Mouse (Mus musculus) cerebellum, postnatal 14 days (tissue): Measurements from ENCODE around the gene Serpinb11.

Experiments
- DNase-seq, 2 experiments: peaks; one replicate each; pipeline ENCODE4 v3.0.0; 2021; ENCODE audit warnings: mixed read lengths in 2 of 2

Serpinb11 gene

DNA sequence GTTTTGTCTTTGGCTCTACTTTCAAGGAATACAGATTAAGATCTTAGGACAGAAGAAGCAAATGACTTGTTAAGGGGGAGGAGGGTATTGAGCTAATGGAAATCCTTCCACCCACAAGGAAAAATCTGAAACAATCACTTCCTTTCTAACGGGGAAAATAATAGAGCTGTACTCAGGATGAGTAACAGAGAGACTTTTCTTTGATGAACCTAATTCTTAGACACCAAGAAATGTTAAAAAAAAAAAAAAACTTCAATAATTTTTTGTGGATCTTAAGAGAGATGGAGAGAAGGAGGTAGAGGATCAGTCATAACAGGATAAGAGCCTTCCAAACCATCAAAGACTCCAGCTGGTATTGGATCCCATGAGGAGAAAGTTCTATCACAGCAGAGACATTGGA is at the start of gene Serpinb11:
Serpinb11 (plus strand) TSS at position 301 of the 400 bp plus-strand sequence.
- no peak for DNase-seq

DNA sequence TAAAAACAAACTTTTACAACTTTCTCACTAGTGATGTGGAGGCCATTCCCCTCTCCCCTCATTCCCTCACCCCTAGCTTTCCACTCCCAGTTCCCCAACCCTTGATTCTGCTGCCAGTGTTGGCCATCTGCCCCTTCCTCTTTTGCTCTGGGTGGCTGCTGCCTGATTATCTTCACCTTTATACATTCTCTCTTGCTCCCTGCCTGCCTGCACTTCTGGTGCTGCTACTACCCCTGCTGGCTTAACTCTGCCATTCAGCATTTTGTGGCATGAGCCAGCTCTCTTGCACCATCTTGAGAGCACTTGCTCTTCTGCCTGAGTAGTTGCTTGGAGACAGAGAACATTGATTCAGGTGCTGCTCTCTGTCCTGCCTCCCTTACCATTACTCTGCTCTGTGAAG is 15.0 kb upstream of the Serpinb11 start:
- DNase-seq, result peak in 1 of 2 experiments; percentile 2

DNA sequence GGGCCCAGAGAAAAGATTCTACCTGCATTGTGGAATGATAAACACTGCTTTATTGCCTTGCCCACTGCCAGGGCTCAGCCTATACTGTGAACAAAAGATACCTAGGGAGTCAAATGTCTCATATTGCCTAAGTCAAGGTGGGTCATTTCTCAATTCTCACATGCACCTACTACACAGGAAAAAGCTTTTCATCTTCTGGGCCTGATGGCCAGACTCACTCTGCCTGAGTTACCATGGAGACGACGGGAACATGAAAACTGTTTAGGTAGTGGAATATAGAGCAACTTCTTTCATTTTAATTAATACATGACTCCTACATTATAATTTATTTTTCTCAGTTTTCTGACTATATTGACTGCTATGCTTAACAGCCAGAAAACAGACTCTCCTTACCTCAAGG is 14.2 kb upstream of the Serpinb11 start:
- no peak for DNase-seq

DNA sequence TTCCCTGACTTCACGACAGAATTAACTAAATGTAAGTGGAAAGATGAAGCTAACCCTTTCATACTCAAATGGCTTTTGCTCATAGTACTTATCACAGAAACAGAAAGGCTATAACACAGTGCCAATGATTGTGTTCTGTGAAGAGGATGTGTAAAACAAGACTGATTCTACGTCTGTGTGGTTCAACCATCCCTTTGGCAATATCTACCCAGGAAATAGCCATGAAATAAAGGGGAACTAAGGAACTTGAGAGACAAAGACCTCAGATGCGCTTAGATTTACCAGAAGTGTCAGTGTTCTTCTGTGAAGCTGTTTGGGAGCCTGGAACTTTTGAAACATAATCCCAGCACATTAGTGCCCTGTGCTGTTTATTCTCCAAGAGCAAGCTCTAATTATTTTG is 10.6 kb upstream of the Serpinb11 start:
- DNase-seq, result no peak

DNA sequence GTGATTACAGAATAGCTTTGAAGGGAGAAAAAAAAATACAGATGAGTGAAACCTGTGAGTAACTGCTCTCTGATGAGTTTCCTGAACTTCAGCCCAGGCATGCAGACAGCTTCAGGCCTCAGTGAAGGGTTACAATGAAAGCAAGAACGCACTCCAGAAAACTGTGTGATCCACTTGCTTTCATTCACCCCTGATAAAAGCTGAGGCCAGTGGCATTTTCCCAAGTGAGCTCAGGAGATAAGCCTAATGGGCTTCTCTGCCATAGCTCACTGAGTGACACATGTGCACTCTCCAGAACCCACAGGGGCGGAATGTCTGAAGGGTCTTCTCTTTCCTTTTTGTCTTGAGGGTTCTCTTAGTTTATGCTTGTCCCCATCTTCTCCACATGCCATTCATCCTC is 9.9 kb upstream of the Serpinb11 start:
- DNase-seq, result no peak

DNA sequence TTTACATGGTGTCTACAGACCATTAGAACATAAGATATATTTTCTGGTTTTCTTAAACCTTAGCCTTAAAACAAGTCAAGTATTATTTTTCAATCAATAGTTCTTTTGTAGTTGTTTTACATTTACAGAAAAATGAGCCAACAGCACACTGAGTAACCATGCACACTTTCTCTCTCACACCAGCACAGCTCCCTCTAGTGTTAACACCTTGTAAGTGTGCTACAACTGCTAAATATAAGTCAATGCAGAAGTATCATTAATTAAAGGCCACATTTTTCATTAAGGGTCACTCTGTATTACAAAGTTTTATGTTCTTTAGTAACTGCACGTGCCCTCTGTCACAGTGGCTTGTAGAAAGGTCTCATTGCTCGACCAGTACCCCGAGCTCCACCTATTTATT is 8.0 kb upstream of the Serpinb11 start:
- DNase-seq, result no peak

DNA sequence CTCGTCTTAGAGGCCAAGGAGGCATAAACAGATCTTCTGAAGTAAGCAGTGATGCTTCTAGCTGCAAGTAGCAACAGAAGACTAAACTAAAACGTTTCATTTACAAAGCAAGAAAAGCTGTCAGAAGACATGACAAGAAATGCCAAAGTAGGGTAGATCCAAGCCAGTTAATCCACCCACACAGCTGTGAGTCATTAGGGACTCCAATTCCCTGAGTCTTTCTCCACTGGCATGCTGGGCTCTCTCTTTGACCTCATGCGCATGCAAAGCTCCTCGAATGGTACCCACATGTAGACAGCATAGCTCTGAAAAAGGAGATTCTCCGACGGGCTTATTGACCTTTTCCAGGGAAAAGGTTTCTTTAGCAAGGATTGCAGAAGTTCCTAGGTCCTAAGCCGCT is 5.0 kb downstream of the Serpinb11 start:
- DNase-seq, result no peak

DNA sequence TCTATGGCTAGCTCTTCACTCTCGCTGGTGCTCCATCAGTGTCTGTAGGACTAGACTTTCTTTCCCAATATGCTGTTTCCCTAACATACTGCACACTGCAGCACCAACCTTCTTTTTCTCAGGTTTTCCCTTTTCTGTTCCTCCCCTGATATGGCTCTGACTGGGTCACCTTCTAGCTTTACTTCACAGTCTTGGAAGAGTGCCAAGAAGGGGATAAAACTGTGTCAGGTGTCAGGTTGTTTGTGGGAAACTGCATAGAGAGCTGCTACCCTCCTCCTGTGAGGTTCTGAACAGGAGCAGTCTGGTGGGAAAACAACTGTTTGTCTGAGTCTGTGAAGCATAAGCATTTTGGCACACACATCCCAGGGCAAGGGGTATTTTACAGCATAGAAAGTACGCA is 7.9 kb downstream of the Serpinb11 start:
- no peak for DNase-seq

DNA sequence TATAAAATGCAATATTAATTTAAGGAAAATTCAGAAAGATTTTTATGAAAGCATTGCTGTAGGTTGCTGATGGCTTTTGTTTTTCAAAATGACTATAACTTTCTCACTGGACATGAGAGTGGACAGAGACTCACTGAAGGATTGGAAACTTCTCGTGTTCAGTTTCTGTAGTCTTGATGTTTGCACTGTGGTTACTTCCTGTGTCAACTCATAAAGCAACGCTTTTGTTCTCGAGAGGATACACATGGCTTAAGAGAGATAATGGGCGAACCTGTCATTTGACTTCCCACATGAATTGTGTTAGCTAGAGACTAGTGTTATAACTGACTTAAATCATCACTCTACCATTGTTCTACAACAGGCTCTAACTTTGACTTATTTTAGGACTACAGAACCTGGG is 16.0 kb downstream of the Serpinb11 start:
- no peak for DNase-seq

DNA sequence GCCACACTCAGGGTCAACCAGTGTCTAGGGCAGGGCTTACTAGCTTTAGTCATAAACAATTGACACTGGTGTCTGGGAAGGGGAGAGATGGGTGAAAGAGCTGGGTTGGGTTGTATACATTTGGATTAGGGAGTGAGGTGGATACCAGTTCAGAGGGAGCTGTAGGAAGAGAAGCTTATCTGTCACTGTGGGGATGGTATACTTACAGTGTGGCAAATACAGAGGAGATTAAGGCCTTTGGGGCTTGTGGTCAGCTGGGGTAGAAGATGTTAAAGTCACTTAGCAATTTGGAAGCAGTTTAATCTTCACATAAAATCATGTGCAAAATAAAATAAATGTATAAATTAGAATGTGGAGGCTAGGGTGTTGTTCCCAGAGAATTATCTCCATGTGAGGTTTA is 17.4 kb downstream of the Serpinb11 start:
- DNase-seq, result no peak

DNA sequence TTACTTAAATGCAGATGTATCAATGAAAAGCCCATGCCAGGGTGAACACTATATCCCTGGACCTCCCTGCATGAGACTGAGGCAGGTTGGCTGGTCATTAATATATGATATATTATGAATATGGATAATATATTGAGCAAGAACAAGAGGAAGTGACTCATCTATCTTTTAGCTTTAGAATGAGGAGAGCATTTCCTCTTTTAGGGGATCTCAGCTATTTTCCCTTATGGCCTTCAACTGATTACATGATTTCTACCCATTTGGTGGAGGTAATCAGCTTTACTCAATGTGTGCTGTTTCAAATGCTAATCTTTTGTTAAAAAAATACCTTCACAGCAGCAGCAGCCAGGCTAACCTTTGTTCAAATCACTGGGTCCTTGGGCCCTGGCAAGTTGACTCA is 20.5 kb downstream of the Serpinb11 start:
- no peak for DNase-seq

DNA sequence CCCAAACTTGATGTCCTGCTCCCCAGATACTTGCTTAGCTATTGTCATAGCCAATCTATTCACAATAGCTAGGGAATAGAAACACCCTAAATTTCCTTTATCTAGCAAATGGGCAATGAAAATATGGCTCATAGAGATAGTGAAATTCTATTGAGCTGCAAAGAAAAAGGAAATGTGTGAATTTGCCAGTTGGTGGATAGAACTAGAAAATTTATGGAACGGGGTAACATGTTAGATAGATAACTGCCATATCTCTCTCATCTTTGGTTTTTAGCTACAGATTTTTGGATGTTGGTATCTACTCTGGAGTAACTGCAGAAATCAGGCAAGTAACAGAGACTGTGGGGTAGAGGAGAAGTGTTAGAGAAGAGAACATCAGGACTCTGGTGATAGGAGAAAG is 21.4 kb downstream of the Serpinb11 start:
- no peak for DNase-seq

DNA sequence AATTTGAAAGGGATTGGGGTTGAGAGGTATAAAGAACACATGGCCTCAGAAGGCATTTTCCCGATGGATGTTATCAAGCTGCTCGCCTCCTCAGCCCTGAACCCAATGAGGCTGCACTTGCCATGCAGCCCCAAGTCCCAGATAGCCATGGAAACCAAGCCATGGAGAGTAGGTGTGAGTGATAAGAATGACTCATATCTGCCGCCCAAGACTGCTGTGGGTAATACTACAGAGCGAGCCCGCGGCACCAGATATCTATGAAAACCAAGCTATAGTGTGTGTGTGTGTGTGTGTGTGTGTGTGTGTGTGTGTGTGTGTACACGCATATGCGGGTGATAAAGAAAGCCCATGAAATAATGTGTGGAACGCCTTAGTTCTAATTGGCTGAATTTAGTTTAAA is 23.5 kb downstream of the Serpinb11 start:
- DNase-seq, result no peak

DNA sequence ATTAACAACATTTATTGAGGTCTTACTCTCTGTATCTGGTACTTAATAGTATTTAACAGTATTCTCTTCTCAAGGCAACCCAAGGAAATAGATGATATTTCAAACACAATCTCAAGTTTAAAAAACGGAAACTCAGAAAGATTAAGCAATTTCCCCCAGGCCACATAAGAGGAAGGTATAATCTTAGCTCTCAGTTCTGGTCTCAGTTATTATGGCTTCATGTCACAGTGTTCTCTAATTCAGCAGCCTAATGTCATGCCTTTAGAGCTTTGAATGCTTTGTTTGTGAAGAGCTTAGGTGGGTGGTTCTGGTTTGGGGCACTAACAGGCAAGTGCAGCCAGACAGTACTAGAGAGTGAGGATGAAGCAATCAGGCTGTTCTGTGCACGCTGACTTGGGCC is 28.8 kb downstream of the Serpinb11 start:
- DNase-seq, result no peak

DNA sequence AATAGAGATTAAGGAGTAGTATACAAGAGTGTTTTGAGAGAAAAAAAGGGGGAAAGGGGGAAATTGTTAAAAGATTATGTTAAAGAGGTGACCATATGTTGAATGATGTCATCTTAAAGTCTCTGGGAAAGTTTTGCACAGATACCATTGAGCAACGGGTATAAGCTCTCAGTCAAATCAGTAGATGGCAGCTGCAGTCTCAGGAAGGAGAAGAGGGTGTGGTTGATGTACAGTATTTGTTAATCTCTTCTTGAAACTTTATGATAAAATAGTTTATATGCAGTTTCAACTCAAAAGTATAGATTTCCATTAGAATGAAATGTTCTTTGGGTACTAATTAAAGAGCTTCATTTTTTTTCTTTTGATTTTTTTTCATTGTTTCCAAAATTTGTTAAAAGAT is 36.5 kb downstream of the Serpinb11 start:
- DNase-seq, result no peak

DNA sequence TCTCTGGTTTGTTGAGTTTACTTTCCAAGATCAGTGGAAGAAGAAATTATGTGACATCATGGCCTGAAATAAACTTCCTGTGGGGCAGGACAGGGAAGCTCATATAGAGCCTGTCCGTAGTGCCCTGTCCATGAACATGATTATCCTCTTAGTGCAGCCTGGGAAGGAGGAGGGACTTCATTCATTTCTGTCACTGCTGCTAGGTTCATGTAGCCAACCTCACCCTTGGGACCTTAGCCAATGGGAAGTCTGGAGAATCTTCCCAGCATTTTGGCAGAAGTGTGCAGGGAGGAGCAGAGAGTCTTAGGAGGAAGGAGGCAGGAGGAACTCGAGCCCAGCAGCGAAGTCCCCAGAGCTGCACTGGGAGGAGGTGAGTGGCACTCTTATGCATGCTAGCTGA is 38.4 kb downstream of the Serpinb11 start, which contains the start of gene Serpinb7:
Serpinb7 (plus strand) TSS at position 301 of the 400 bp plus-strand sequence.
- no peak for DNase-seq

DNA sequence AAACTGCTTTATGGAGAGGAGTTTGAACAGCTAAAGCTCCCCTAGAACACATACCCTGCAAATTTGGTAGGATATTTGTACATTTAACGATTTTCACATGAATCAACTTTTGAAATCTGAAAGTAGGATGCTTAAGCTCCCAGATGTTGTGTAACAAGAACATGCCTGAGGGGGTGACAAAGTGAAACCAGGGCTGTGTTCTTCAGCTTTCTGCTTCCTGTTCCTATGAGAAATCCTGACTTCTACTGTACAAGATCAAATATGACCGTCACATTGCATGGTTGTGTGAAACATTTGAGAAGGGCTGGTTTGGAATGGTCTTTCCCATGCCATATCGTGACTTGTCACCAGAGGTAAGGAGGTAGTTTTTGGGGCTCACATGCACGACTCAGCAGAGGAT is 41.1 kb downstream of the Serpinb11 start:
- DNase-seq, result no peak

DNA sequence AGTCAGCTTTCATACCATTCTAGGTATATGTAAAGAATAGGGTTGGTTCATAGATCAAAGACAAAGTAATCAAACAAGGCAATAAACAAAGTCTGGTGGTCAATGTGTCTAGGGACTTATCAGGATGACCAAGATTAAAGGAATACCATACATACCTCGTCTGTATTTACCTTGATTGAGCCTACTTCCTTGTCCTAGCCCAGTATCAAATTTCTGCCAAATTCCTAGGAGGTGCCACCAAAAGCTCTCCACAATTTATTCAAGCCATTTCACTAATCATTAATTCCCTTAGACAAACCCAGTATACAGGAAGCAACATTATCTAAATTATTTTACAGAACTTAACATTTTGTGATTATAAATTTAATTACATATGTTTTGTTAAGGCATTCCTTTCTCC is 53.7 kb downstream of the Serpinb11 start:
- DNase-seq, result no peak

DNA sequence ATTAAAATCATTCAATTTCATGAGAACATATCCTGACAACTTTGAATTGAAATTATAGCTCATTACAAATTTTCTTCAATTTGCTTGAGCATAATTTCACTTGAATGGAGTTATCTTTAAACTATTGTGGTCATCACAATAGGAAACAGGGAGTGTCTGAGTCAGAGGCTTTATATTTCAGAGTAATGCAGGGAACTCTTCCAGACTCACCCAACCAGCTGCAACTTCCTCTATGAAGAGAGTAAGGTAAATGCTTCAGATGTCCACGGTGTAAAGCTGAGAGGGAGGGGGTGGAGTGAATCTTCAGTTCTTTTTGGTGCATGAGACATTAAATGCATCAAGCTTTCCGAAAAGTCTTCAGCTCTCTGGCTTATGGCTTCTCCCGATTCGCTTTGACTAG is 61.5 kb downstream of the Serpinb11 start:
- DNase-seq, result no peak
